Mouse (Mus musculus) megakaryocyte, embryonic 14.5 days (primary cell): ENCODE data around the gene Aebp2. TPM values are rescaled to one million over a fixed set of nuclear protein-coding genes. Genes with fewer than 3 reads are reported as not detected.

Source experiments
- H3K27me3 ChIP-seq: replicated peaks from 2 replicates; pipeline ENCODE3; 2012; ENCODE audit warnings: inconsistent platforms
- H3K36me3 ChIP-seq: replicated peaks from 2 replicates; pipeline ENCODE3; 2012; ENCODE audit warnings: low read length, inconsistent platforms, mixed read lengths
- H3K4me1 ChIP-seq: 2 replicates; pipeline ENCODE4 v1.6.1; 2012; ENCODE audit warnings: inconsistent platforms
- H3K4me3 ChIP-seq: replicated peaks from 2 replicates; pipeline ENCODE3; 2012; ENCODE audit warnings: moderate library complexity, mild to moderate bottlenecking, inconsistent platforms
- H3K9me3 ChIP-seq: 2 replicates; pipeline ENCODE4 v1.6.1; 2012; ENCODE audit warnings: inconsistent platforms
- FLI1 ChIP-seq: IDR thresholded peaks from 2 replicates; pipeline ENCODE4 v1.6.1; 2012; ENCODE audit warnings: low read length, inconsistent platforms, mixed read lengths
- GATA1 ChIP-seq: IDR thresholded peaks from 3 replicates; pipeline ENCODE4 v1.6.1; 2012; ENCODE audit warnings: mixed read lengths, low read length, inconsistent platforms, borderline replicate concordance
- polyA plus RNA-seq: library from polyadenylated mRNA; stranded (reverse); fragments of >175 nt; gene quantifications from 2 replicates; pipeline ENCODE4 v1.2.3, GENCODE M21; 2012; ENCODE audit warnings: low replicate concordance; ENCODE audit not compliant: insufficient read depth

Gene Aebp2
- polyA plus RNA-seq, 1 experiment: 10.2 TPM

DNA sequence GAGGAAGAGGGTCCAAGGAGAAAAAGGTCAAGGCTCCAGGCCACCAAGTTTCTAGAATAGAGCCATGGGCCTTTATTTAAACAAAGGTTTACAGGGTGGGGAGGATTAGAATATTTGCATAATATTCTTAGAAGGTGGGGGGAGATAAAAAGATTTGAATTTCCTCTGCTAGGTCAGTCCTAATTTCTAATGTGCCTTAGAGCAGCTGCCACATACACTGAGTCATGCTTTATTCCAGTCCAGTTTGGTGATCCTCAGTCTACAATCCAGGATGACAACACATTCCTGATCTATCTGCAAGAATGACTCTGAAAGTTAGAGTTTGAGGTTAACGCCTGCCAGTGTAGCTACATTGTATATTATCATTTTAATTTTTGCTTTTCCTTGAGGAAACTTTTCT is 841 bp upstream of the Aebp2 start:
- H3K27me3 ChIP-seq: no peaks in the 10 kb centered on the region
- H3K4me3 ChIP-seq: no peak overlapping the region
- H3K9me3 ChIP-seq: no peaks in the 10 kb centered on the region
- H3K36me3 ChIP-seq: peaks cover 3% of the 10 kb centered on the region
- TF ChIP-seq GATA1 (no peak), FLI1 (no peak)
- H3K4me1 ChIP-seq: peaks cover 51% of the 10 kb centered on the region

DNA sequence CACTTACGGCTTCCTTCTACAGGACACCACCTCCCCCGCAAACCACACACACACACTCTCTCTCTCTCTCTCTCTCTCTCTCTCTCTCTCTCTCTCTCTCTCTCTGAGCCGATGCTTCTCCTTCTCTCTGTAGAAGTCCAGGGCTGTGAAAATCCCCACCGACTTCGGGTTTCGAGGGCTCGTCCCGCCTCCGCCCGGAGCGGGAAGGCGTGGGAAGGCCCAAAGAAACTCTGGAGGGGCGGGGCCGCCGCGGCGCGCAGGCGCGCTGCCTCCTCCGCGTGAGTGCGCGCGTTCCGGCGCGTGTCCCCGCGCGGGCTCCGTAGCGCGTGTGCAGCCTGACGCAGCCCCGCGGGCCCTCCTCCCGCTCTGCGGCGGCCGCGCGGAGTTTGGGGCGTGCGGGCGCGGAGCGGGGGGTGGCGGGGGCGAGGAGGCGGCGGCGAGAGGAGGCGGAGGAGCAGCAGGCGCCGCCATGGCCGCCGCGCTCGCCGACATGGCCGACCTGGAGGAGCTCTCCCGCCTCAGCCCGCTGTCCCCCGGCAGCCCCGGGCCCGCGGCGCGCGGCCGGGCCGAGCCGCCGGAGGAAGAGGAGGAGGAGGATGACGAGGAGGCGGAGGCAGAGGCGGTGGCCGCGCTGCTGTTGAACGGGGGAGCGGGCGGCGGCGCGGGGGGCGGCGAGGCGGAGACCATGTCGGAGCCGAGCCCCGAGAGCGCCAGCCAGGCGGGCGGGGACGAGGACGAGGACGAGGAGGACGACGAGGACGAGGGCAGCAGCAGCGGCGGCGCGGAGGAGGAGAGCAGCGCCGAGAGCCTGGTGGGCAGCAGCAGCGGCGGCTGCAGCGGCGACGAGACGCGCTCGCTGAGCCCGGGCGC is 998 bp downstream of the Aebp2 start:
- no peaks in the 10 kb centered on the region for H3K9me3 ChIP-seq
- H3K36me3 ChIP-seq: peaks cover 3% of the 10 kb centered on the region
- H3K4me1 ChIP-seq: peaks cover 62% of the 10 kb centered on the region
- H3K4me3 ChIP-seq: peak overlapping the region; percentile 98
- H3K27me3 ChIP-seq: no peaks in the 10 kb centered on the region
- TF ChIP-seq GATA1 (no peak), FLI1 (no peak)

DNA sequence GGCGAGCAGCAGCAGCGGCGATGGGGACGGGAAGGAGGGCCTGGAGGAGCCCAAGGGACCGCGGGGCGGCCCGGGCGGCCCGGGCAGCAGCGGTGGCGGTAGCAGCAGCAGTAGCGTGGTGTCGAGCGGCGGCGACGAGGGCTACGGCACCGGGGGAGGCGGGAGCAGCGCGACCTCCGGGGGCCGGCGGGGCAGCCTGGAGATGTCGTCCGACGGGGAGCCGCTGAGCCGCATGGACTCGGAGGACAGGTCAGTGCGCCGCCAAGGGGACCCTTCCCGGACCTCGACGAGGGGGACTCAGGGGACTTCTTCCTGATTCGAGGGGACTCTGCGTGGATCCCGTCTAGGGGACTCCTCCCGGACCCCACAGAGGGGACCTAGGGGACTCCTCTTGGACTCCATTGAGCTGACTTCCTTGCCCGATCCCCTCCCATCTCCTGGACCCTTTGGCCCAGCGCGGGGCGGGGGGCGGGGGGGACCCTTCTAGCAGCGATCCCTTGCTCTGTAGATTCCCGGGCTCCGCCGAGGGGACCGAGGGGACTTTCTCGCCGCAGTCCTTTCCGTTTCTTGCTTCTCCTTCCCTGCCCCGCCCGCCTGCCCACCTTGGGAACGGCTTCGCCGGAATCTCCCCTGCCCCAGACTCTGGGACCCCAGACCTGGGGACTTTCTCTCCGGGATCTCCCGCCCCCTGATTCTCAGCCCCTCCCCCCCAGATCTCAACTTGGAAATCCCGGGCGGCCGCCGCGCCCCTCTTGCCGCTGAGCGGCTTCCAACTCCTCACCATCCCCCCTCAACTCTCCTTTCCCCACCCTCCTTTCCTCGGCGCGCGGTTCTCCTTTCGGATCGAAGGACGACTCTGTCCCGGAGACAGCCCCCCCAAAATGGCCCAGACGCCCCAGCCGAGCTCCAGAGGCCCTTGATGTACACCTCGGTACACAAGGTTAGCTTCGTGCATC is 1.9 kb downstream of the Aebp2 start:
- peaks cover 62% of the 10 kb centered on the region for H3K4me1 ChIP-seq
- no peaks in the 10 kb centered on the region for H3K27me3 ChIP-seq
- peak overlapping the region; percentile 98 for H3K4me3 ChIP-seq
- H3K9me3 ChIP-seq: no peaks in the 10 kb centered on the region
- H3K36me3 ChIP-seq: peaks cover 3% of the 10 kb centered on the region
- TF ChIP-seq GATA1 (no peak), FLI1 (no peak)

DNA sequence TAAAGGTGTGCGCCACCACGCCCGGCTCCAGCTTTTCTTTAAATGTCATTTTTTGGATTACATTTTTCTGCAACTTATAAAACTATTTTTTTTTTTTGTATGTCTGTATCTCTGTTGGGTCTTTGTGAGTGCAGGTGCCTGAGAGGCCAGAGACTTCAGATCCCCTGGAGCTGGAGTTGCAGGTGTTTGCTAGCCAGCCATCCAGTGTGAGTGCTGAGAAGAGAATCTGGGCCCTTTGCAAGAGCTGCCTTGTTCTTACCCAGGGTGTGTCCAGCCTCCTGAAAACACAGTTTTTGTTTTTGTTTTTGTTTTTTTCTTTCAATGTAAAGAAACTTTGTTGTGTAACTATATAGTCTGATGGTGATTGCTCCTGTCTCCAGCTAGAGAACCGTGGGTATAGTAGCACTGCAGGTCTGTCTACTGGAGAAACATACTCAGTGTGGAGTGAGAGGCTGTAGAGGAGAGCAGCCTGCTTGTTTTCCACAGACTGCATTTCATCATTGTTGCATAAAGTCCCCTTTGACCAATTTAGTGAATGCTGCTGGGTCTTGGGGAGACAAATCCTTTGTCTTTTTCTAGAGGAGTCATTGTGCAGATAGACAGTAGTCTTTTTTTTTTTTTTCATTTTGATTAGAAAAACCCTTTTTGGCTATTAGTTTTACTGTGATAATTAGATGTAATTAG is 6.9 kb downstream of the Aebp2 start:
- H3K9me3 ChIP-seq: no peaks in the 10 kb centered on the region
- peaks cover 21% of the 10 kb centered on the region for H3K36me3 ChIP-seq
- no peaks in the 10 kb centered on the region for H3K27me3 ChIP-seq
- TF ChIP-seq FLI1 (no peak), GATA1 (no peak)
- no peak overlapping the region for H3K4me3 ChIP-seq
- H3K4me1 ChIP-seq: peaks cover 48% of the 10 kb centered on the region

DNA sequence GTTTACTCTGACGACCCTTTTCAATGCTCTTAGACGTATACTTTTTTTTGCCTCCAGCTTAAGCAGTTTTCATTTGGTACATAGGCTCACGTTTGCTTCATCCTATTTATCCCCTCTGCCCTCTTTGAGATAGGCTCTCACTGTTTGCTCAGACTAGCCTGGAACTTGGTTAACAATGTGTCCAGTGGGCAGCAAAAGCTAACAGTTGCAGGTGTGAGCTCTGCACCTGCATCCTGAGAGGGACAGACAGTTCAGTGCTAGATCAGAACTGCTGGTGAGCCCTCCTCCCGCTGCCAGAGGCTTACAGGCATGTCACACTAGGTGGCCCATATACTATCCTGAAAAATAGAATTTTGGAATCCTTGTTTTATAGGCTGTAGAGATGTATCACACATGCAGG is 7.8 kb downstream of the Aebp2 start:
- TF ChIP-seq FLI1 (no peak), GATA1 (no peak)
- Histone ChIP-seq H3K4me3 (peak overlapping the region; percentile 35), H3K27me3 (no peaks in the 10 kb centered on the region), H3K36me3 (peaks cover 26% of the 10 kb centered on the region), H3K4me1 (peaks cover 48% of the 10 kb centered on the region), H3K9me3 (no peaks in the 10 kb centered on the region)

DNA sequence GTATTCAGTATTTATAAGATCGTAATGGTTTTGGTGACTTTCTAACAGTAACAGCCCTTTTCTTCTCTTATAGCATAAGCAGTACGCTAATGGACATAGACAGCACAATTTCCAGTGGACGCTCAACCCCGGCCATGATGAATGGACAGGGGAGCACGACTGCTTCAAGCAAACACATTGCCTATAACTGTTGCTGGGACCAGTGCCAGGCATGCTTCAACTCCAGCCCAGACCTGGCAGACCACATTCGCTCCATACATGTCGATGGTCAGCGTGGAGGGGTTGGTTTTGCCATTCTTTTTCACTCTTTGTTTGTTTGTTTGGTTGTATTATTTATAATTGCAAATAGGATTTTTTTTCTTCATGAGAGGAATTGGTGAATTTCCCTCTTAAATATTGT is 11.2 kb downstream of the Aebp2 start:
- peaks cover 25% of the 10 kb centered on the region for H3K4me1 ChIP-seq
- TF ChIP-seq FLI1 (no peak), GATA1 (no peak)
- H3K9me3 ChIP-seq: no peaks in the 10 kb centered on the region
- H3K36me3 ChIP-seq: peaks cover 55% of the 10 kb centered on the region
- no peak overlapping the region for H3K4me3 ChIP-seq
- H3K27me3 ChIP-seq: no peaks in the 10 kb centered on the region

DNA sequence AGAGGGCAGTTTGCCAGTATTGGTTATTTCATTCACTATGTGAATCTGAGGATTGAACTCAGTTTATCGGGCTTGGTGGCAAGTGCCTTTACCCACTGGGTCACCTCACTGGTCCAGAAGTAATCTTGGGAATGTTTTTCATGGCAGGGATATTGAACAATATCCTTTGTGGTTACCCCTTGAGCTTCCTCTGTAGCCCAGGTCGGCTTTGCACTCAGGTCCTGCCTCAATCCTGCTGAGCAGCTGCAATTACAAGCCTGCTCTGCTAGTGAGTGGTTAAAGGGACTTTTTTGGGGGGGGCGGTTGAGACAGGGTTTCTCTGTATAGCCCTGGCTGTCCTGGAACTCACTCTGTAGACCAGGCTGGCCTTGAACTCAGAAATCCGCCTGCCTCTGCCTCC is 13.8 kb downstream of the Aebp2 start:
- no peaks in the 10 kb centered on the region for H3K27me3 ChIP-seq
- H3K9me3 ChIP-seq: no peaks in the 10 kb centered on the region
- no peak overlapping the region for H3K4me3 ChIP-seq
- no peak for TF ChIP-seq GATA1
- no peak for TF ChIP-seq FLI1
- H3K36me3 ChIP-seq: peaks cover 77% of the 10 kb centered on the region
- peaks cover 7% of the 10 kb centered on the region; the same call in 1 of the 2 replicates for H3K4me1 ChIP-seq

DNA sequence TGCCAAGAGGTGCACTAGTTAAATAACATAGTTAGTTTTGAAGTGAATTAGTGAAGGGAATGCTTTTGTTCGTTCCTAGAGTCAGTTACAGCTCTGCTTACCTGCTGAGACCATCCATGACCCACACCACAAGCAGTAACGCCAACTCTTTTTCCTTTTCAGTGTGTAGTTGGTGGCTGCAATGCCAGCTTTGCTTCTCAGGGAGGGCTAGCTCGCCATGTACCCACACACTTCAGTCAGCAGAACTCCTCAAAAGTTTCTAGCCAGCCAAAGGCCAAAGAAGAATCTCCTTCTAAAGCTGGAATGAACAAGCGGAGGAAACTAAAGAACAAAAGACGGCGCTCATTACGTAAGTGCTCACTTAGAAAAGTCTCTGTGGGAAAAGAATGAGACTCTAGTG is 19.5 kb downstream of the Aebp2 start:
- Histone ChIP-seq H3K36me3 (peaks cover 89% of the 10 kb centered on the region), H3K9me3 (no peaks in the 10 kb centered on the region), H3K4me1 (no peaks in the 10 kb centered on the region; the same call in 1 of the 2 replicates), H3K27me3 (no peaks in the 10 kb centered on the region), H3K4me3 (no peak overlapping the region)
- TF ChIP-seq FLI1 (no peak), GATA1 (no peak)

DNA sequence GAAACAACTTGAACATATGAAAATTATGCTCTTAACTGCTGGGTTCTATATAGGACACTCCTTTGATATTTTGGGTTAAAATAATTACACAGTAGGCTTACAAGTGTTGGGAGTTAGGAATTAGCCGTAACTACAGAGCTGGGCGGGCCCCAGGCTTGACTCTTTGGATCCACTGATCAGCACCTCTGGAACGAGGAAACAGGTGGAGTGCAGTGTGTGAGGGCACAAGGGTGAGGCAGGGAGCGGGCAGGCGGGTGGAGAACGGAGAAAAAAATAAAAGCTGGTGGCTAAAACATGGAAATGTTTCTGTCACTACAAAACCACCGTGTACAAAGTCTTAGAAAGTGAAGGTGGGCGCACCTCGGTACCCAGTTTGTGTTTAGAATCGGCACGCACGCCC is 20.2 kb downstream of the Aebp2 start:
- Histone ChIP-seq H3K36me3 (peaks cover 89% of the 10 kb centered on the region), H3K4me3 (no peak overlapping the region), H3K4me1 (no peaks in the 10 kb centered on the region; the same call in 1 of the 2 replicates), H3K9me3 (no peaks in the 10 kb centered on the region), H3K27me3 (no peaks in the 10 kb centered on the region)
- no peak for TF ChIP-seq GATA1
- no peak for TF ChIP-seq FLI1
